Mouse (Mus musculus) liver, embryonic 15.5 days (tissue): Measurements from ENCODE around the gene D16Ertd472e. TPM values are rescaled to one million over a fixed set of nuclear protein-coding genes. Genes with fewer than 3 reads are reported as not detected.
A peak's percentile ranks its signal among the peaks of the same experiment; 100 is the strongest.

Experiments used
- ATAC-seq: fragments of 200-750 bp; cut with Nextera tagmentation; 2 replicates; pipeline ENCODE4 v1.8.0; 2017; ENCODE audit warnings: moderate number of reproducible peaks, mild to moderate bottlenecking, moderate library complexity; ENCODE audit not compliant: insufficient read depth
- H3K27ac ChIP-seq: fragments of 300-500 bp; sonication (generic); replicated peaks from 2 replicates; pipeline ENCODE4 v1.5.1; 2015; ENCODE audit warnings: mild to moderate bottlenecking, inconsistent platforms
- H3K27me3 ChIP-seq: fragments of 300-500 bp; sonication (generic); 2 replicates; pipeline ENCODE4 v1.6.1; 2015; ENCODE audit warnings: mild to moderate bottlenecking, inconsistent platforms
- H3K36me3 ChIP-seq: fragments of 300-500 bp; sonication (generic); replicated peaks from 2 replicates; pipeline ENCODE4 v1.6.1; 2015; ENCODE audit warnings: moderate library complexity, mild to moderate bottlenecking, inconsistent platforms
- H3K4me1 ChIP-seq: fragments of 300-500 bp; sonication (generic); replicated peaks from 2 replicates; pipeline ENCODE4 v1.6.1; 2015; ENCODE audit warnings: inconsistent platforms
- H3K4me2 ChIP-seq: fragments of 300-500 bp; sonication (generic); 2 replicates; pipeline ENCODE4 v1.6.1; 2015; ENCODE audit warnings: moderate library complexity, mild to moderate bottlenecking, inconsistent platforms
- H3K4me3 ChIP-seq: fragments of 300-500 bp; sonication (generic); replicated peaks from 2 replicates; pipeline ENCODE4 v1.5.1; 2015; ENCODE audit warnings: mild to moderate bottlenecking, inconsistent platforms
- H3K9ac ChIP-seq: fragments of 300-500 bp; sonication (generic); 2 replicates; pipeline ENCODE4 v1.6.1; 2015; ENCODE audit warnings: moderate library complexity, mild to moderate bottlenecking, inconsistent platforms
- H3K9me3 ChIP-seq: fragments of 300-500 bp; sonication (generic); replicated peaks from 2 replicates; pipeline ENCODE4 v1.6.1; 2016; ENCODE audit warnings: inconsistent platforms
- WGBS: fragments of 180-500 bp; shearing (Covaris S2); methylation state at CpG from one replicate; pipeline ENCODE4 v1.1.7; 2015; ENCODE audit warnings: mixed read lengths; ENCODE audit not compliant: insufficient replicate concordance; 5-methylcytosine and 5-hydroxymethylcytosine counted together
- polyA plus RNA-seq: library from polyadenylated mRNA; unstranded; fragments of >200 nt; fragmentation: Nextera tagmentation; extraction: Ambion mirVana; gene quantifications from 2 replicates; pipeline ENCODE4 v1.2.1, GENCODE M21; 2015

D16Ertd472e gene
- polyA plus RNA-seq, 1 experiment from 2014 or later: 3.5 TPM

GRCm38 (mm10) chr16:78586621-78587020, 10.1 kb upstream of the D16Ertd472e start:
- no peak overlapping the region for H3K9ac ChIP-seq
- peaks cover 3% of the 10 kb centered on the region; the same call in 1 of the 2 replicates for H3K4me1 ChIP-seq
- no peak for ATAC-seq
- H3K36me3 ChIP-seq: no peaks in the 10 kb centered on the region
- 53% methylated on average over 7 of the region's 7 CpGs for WGBS
- H3K27ac ChIP-seq: no peak overlapping the region
- no peaks in the 10 kb centered on the region for H3K27me3 ChIP-seq
- no peak overlapping the region for H3K4me3 ChIP-seq
- H3K9me3 ChIP-seq: no peaks in the 10 kb centered on the region
- no peak overlapping the region for H3K4me2 ChIP-seq

DNA sequence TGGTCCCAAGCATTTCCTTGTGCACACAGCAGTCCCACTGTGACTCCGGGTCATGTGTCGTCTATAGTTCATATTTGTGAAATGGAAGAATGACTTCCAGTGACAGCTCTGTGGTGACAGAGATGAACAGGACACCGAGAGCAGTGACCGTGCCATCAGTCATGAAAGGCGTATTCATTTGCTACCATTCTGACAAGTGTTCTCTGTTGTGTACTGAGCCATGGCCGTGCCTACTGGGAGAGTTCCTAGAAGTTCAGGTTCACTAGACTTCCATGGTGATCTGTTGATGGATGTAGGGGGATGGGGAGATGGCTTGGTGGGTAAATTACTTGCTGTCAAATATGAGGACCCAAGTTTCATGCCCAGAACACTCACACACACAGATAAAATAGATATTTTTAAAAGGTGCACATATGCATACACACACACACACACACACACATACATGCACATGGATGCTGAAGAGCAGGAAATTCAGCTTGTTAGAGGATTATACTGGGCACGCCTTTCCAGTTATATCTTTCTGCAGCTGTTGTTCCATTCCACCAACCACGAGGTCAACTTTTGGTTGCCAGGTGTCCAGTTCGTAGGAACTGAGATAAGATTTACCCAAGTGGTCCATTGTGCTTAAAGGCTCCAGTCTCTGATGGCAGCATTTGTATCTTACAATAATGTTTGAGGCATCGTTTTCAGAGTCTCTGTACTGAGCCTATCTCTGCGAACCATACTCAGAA, 9.3 kb upstream of the D16Ertd472e start:
- no peaks in the 10 kb centered on the region for H3K36me3 ChIP-seq
- no peak overlapping the region for H3K4me3 ChIP-seq
- no peaks in the 10 kb centered on the region for H3K27me3 ChIP-seq
- 60% methylated on average over 11 of the region's 11 CpGs for WGBS
- H3K4me2 ChIP-seq: no peak overlapping the region
- peaks cover 3% of the 10 kb centered on the region; the same call in 1 of the 2 replicates for H3K4me1 ChIP-seq
- no peaks in the 10 kb centered on the region for H3K9me3 ChIP-seq
- H3K9ac ChIP-seq: no peak overlapping the region
- ATAC-seq: no peak
- no peak overlapping the region for H3K27ac ChIP-seq

GRCm38 (mm10) chr16:78585163-78585562, 8.7 kb upstream of the D16Ertd472e start:
- Histone ChIP-seq H3K9me3 (no peaks in the 10 kb centered on the region), H3K4me3 (no peak overlapping the region), H3K36me3 (no peaks in the 10 kb centered on the region), H3K9ac (no peak overlapping the region), H3K4me1 (peaks cover 3% of the 10 kb centered on the region; the same call in 1 of the 2 replicates), H3K4me2 (no peak overlapping the region), H3K27me3 (no peaks in the 10 kb centered on the region), H3K27ac (no peak overlapping the region)
- WGBS: 62% methylated on average over 4 of the region's 4 CpGs
- ATAC-seq: no peak

DNA sequence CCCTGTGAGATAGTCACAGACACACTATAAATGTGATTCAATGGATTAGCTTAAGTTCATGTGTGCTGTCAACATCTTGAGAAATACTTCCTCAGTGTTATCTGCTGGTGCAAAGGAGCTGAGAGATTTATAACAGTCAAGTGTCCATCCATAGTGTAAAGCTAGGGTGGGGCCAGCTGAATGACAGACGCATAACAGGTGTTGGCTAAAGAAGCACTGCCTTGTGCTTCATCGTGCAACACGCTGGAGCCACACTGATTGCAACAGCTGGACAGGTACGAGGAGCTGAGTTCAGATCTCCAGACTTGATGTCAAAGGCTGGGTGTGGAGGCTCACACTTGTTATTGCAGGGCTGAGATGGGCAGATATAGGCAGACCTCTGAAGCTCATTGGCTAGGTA, 7.5 kb upstream of the D16Ertd472e start:
- no peak overlapping the region for H3K9ac ChIP-seq
- H3K36me3 ChIP-seq: no peaks in the 10 kb centered on the region
- no peaks in the 10 kb centered on the region for H3K9me3 ChIP-seq
- H3K27me3 ChIP-seq: no peaks in the 10 kb centered on the region
- H3K4me1 ChIP-seq: peaks cover 3% of the 10 kb centered on the region; the same call in 1 of the 2 replicates
- no peak overlapping the region for H3K4me2 ChIP-seq
- 59% methylated on average over 4 of the region's 4 CpGs for WGBS
- H3K4me3 ChIP-seq: no peak overlapping the region
- H3K27ac ChIP-seq: no peak overlapping the region
- ATAC-seq: no peak

DNA sequence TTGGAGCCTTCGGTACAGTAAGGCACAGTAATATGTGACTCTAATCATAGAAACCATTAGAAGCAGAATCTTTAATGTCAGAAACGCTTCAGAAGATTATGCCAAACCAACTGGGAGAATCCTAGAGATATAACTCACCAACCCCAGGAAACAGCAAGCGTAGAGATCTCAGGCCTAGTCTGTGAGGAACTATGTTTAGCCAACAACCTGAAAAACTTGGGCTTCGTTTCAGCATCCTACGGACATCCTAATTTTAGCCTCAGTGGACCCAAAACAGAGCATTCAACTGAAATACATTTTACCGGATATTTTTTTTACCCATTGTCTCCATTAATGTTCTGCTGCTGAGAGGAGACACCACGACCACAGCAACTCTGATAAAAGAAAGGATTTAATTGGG, 3.9 kb upstream of the D16Ertd472e start:
- peaks cover 7% of the 10 kb centered on the region; the same call in 1 of the 2 replicates for H3K4me1 ChIP-seq
- ATAC-seq: no peak
- no peak overlapping the region for H3K27ac ChIP-seq
- H3K4me2 ChIP-seq: no peak overlapping the region
- H3K9me3 ChIP-seq: no peaks in the 10 kb centered on the region
- no peak overlapping the region for H3K4me3 ChIP-seq
- H3K36me3 ChIP-seq: no peaks in the 10 kb centered on the region
- H3K9ac ChIP-seq: no peak overlapping the region
- 78% methylated on average over 7 of the region's 7 CpGs for WGBS
- H3K27me3 ChIP-seq: no peaks in the 10 kb centered on the region

DNA sequence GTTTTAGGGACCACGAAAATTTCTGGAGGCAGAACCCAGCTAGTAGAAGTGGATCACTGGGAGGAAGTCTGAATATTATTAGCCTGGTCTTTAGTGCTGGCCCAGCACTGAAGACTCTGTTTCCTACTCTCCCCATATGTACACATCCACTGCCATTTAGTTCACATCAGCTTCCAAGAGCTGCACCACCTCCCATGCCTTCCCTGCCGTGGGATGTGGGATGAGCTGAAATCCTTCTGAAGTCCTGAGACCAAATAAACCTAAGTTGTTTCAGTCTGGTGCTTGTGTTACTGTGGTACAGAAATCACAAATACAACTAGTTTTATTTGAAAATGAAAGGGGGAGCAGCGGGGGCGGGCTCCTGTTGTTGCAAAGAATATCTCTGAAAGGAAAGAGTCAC, 2.9 kb upstream of the D16Ertd472e start:
- 77% methylated on average over 4 of the region's 4 CpGs for WGBS
- H3K27ac ChIP-seq: no peak overlapping the region

GRCm38 (mm10) chr16:78577085-78577671, 670 bp upstream of the D16Ertd472e start:
- WGBS: 4% methylated on average over 14 of the region's 14 CpGs
- ATAC-seq: peak; percentile 37
- H3K9ac ChIP-seq: 0 out of 2 replicates have a peak overlapping the region, but pooled peaks have one; percentile 59

More for the DNA sequence above, 2.9 kb upstream of the D16Ertd472e start:
- peaks cover 12% of the 10 kb centered on the region for H3K4me1 ChIP-seq
- H3K27me3 ChIP-seq: no peaks in the 10 kb centered on the region
- ATAC-seq: no peak
- no peaks in the 10 kb centered on the region for H3K9me3 ChIP-seq
- no peak overlapping the region for H3K9ac ChIP-seq
- H3K4me3 ChIP-seq: no peak overlapping the region
- no peak overlapping the region for H3K4me2 ChIP-seq
- no peaks in the 10 kb centered on the region for H3K36me3 ChIP-seq

DNA sequence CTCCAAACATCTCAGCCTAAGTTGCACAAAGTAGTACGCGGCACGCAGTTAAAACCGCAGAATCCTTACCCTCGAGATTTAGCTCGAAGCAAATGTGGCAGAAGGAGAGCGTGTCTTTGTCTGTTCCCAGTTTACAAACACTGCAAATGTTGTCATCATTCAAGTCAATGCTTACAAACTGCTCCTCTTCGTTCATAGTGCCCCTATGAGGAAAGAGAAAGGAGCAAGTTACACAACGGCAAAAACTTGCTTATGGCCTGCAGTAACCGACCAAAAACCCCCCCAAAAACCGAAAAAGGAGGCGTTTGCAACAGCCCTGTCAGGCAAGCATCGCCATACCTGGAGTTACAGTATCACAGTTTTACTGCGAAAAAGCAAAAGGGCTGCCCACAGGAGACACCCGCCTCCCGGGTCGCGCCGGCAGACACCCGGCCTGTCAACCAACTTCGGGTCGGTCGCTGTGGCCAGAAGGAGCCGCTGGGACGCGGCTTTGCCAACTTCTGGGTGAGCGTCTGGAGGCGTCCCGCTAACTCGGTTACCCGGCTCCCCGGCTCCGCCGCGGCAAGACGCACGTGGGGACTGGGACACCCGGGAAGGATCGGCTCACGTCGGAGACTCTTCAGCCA, 543 bp downstream of the D16Ertd472e start:
- H3K36me3 ChIP-seq: no peaks in the 10 kb centered on the region
- H3K4me2 ChIP-seq: peak overlapping the region; percentile 79
- no peaks in the 10 kb centered on the region for H3K9me3 ChIP-seq
- under 1% methylated on average over 41 of the region's 41 CpGs for WGBS
- no peaks in the 10 kb centered on the region for H3K27me3 ChIP-seq
- peak; percentile 52; the same call in 1 of the 2 replicates for ATAC-seq
- peak overlapping the region; percentile 67 for H3K4me3 ChIP-seq
- H3K27ac ChIP-seq: peak overlapping the region; percentile 67
- H3K4me1 ChIP-seq: peaks cover 12% of the 10 kb centered on the region
- H3K9ac ChIP-seq: peak overlapping the region; percentile 59

More at GRCm38 (mm10) chr16:78577085-78577671, 670 bp upstream of the D16Ertd472e start:
- peak overlapping the region; percentile 67 for H3K4me3 ChIP-seq
- H3K4me2 ChIP-seq: peak overlapping the region; percentile 79
- no peaks in the 10 kb centered on the region for H3K9me3 ChIP-seq
- H3K36me3 ChIP-seq: no peaks in the 10 kb centered on the region
- no peaks in the 10 kb centered on the region for H3K27me3 ChIP-seq
- peak overlapping the region; percentile 67 for H3K27ac ChIP-seq
- H3K4me1 ChIP-seq: peaks cover 12% of the 10 kb centered on the region

DNA sequence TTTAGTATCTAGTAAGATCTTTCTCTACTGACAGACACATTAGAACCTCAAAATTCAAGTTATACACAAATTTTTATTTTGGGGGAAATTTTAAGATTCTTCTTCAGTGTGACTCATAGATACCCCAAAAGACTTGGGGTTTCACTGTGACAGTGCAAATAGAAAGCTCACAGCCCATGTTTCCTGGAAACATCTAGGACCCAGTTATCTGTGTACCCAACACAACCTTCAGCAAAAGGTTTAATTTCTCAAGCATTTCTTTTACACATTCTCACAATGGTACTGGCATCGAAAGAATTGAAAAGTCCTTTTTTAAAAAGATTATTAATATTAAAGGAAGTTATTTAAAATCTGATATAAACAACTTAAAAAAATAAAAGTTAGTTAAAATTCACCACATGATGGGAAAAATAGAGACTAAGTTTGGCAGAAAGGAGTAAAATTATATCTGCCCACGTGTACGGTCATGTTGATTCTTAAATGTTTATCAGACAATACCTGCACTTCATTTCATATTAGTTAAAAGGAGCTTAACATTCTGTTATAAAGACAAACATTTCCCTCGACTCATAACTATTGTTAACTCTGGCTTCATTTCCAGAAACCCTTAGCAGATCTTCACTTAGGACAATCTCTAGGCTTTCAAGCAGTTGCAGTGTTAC, 1.2 kb downstream of the D16Ertd472e start:
- WGBS: 22% methylated on average over 4 of the region's 4 CpGs
- ATAC-seq: no peak
- Histone ChIP-seq H3K27me3 (no peaks in the 10 kb centered on the region), H3K9me3 (no peaks in the 10 kb centered on the region), H3K27ac (no peak overlapping the region), H3K9ac (peak overlapping the region; percentile 59), H3K4me3 (peak overlapping the region; percentile 67), H3K36me3 (no peaks in the 10 kb centered on the region), H3K4me1 (peaks cover 12% of the 10 kb centered on the region), H3K4me2 (peak overlapping the region; percentile 79)

GRCm38 (mm10) chr16:78574241-78574640, 2.3 kb downstream of the D16Ertd472e start:
- Histone ChIP-seq H3K4me2 (no peak overlapping the region), H3K4me3 (no peak overlapping the region), H3K27ac (no peak overlapping the region), H3K9ac (no peak overlapping the region), H3K4me1 (peaks cover 12% of the 10 kb centered on the region), H3K36me3 (no peaks in the 10 kb centered on the region), H3K27me3 (no peaks in the 10 kb centered on the region), H3K9me3 (no peaks in the 10 kb centered on the region)
- WGBS: 70% methylated on average over 6 of the region's 6 CpGs
- ATAC-seq: no peak

DNA sequence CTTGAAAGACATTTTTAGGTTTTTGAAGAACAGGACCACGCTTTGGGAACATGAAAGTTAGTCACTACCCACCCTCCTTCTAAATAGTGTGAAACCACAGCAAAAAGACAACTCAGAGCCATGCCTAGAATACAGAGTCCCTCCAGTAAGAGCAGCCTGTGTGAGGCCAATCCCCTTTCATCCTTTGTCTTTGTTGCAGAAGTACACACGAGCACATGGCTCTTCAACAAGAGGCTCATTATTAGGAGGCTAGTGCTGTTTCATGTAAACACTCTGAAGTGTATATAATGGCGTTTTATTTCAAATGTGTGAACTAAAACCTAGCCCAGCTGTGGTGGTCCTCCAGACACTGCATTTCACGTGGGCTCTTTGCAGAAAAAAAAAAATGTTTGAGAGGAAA, 3.5 kb downstream of the D16Ertd472e start:
- Histone ChIP-seq H3K27me3 (no peaks in the 10 kb centered on the region), H3K4me3 (no peak overlapping the region), H3K4me1 (peaks cover 12% of the 10 kb centered on the region), H3K27ac (no peak overlapping the region), H3K9ac (no peak overlapping the region), H3K36me3 (no peaks in the 10 kb centered on the region), H3K4me2 (no peak overlapping the region), H3K9me3 (no peaks in the 10 kb centered on the region)
- WGBS: 55% methylated on average over 4 of the region's 4 CpGs
- no peak for ATAC-seq
